Mouse (Mus musculus) frontal cortex, adult (tissue): ENCODE measurements around the gene Aco2.

ENCODE experiments used
- ATAC-seq: cut with Nextera tagmentation; 2 replicates; pipeline ENCODE4 v1.9.2; 2017; ENCODE audit warnings: mild to moderate bottlenecking, moderate library complexity, mixed read lengths; ENCODE audit not compliant: low TSS enrichment

Gene Aco2

GRCm38 (mm10) chr15:81920546-81921217 lies 48.6 kb downstream of the Aco2 start:
- 0 out of 2 replicates have a peak, but pooled peaks have one; percentile 8 for ATAC-seq

DNA sequence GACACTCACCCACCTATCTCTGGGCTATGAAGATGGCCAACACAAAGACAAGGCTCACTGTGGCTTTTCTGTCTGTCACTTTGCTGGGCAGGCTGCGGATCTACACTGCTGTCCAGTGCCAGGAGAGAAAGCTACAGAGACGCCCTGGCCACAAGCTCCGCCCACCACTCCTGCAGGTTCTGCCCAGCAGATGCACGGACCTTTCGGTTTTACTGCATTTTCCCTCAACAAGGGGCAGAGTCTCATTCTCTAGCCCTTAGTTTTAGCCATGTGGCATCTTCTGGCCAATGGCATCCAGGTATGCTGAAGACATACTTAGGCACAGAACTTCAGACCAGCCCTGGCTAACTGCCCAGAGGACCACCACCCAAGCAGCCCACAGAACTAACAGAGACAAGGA lies 49.1 kb downstream of the Aco2 start:
- ATAC-seq, result no peak

DNA sequence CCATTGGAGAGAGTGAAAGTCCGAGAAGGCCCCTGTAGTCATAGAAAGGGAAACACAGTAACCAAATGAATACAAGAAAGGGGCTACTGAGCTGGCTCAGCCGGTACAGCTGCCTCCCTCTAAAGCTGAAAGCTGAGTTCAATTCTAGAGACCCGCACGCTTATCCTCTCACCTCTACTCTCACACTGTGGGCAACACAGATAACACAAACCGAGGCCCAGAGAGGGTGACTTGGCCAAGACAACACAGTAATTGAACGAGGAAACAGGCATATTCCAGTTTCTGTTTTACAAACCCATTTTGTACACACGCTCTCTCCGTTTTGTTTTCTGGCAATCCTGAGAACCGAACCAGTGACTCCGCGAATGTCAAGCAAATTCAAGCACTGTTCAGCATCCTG lies 52.8 kb downstream of the Aco2 start:
- no peak for ATAC-seq

GRCm38 (mm10) chr15:81925760-81926445 lies 53.8 kb downstream of the Aco2 start, which contains the start of gene Polr3h:
Gene Polr3h, minus strand, starts transcription at chr15:81926240.
- peak; percentile 88 for ATAC-seq

GRCm38 (mm10) chr15:81926446-81926822 lies 54.3 kb downstream of the Aco2 start:
- peak; percentile 10 for ATAC-seq

- no peak for ATAC-seq
These were observed 55.6 kb downstream of the Aco2 start for GRCm38 (mm10) chr15:81927741-81928140.

DNA sequence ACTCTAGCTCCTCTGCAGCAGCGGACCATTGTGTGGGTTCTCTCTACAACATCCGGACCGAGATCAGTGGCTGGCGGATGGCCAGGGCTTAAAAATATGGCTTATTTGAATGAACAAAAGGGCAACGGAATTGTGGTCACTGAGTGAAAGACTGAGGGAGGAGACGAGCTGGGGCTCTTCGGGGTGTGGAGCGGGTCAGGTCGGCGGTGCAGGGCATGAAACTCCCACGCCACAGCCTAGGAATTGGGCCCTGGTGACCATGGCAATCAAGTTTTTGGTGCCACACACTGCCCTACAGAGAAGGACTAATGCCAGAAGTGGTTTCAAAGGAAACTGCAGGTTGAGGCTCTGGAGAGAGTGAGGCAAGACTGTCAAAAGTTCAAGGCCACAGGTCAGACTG lies 56.2 kb downstream of the Aco2 start:
- no peak for ATAC-seq

- peak; percentile 32; the same call in 1 of the 2 replicates for ATAC-seq
These were observed 60.9 kb downstream of the Aco2 start for GRCm38 (mm10) chr15:81932951-81933470.

GRCm38 (mm10) chr15:81933986-81934385 lies 61.9 kb downstream of the Aco2 start:
- no peak for ATAC-seq

DNA sequence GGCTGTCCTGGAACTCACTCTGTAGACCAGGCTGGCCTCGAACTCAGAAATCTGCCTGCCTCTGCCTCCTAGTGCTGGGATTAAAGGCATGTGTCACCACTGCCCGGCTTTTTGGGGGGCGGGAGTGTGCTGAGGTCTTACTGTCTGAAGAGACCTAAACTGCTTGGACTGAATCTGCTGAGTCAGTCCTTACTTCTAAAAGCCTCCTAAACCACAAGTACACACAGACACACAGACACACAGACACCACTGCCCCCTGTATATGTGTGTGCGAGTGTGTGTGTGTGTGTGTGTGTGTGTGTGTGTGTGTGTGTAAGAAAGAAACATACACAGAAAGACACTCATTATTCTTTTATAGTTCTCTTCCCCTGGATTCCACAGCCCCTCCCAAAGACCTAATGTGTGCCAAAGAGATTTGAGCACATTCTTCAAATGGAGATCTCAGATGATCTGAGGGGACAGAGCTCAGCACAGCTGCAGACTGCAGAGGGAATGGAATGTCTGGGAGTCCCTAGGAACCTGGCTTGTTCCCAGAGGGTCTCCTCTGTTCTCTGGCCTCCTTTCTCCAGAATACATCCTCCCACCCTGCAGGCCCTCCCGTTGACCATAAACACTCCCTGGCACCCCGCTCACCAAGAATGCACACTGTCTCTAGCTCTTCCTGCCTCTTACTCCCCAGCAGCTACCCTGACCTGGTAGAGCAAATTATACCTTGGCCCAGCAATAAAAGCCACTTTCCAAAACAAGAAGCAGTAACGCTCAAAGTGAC lies 63.9 kb downstream of the Aco2 start:
- ATAC-seq, result no peak

DNA sequence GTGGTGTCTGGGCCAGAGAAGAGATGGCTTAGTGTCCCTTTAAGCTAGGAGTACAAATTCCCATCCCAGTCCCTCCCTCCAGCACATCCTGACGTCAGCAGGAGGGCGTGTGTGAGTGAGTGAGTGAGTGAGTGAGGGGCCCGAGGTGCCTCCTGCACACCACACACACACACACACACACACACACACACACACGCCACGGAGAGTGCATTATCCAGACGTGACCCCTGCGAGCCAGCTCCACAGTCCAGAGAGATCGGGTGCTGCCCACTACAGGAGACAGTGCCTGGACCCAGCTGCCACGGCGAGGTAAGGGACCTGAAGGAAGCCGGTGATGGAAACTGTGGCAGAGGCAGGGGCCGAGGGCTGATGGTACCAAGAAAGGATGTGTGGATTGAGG lies 64.6 kb downstream of the Aco2 start, which contains the start of gene Csdc2:
Gene Csdc2 (plus strand): TSS at position 81 of the 400 bp plus-strand sequence.
- peak; percentile 73 for ATAC-seq

DNA sequence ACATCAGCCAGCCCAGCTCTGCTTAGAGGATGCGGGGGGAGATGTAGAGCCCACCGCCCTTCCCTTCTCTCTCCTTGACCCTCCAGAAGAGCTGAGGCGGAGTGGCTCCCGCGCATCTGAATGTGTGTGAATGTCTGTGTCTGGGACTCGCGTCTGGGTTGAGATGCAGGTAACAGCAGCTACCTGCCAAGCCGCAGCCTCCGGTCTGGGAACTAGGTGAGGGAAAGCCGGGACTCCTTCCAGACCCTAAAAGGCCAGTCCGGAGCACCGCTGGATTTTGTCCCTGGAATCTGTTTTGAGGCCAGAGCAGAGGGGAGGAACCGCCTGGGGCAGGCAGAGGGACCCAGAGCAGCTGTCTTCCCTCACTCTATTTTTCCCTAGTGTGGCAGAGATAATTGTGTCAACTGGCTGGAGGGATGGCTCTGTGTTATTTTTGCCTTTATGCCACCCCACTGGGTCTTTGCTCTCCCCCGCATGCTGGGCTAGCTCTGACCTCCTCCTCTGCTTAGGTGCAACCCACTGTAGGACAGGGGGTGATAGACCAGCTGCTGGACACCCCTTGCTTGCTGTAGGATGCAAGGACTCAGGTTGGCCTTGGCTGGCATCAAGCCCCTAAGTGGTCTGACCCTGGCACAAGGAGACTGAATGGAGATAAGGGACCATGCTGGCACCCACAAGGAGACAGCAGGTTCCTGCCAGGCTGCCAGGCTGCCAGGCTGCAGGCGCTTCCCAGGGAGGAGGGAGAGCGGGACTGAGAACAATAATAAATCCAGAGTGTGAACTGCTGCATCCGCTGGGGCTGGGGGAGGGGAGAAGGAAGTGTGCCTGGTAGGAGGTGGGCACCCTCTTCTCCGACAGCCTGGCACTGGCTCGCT lies 65.2 kb downstream of the Aco2 start:
- ATAC-seq, result peak; percentile 48

DNA sequence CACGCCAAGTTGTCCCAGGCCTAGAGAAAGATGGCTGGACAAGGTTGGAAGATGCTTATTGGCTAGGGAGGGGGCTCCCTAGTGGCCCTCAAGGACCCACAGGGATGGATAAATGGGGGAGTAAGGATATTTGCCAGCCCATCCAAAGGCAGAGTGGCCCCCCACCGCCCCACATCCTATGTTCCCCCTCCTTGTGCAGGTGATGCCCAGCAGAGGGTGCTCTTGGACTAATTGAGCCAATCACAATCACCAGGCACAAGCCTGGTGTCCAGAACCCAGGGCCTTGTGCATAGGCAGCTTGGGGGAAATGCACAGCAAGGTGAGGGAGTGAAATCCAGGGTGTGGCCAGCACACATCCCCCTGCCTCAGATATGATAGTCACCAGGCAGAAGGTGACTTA lies 66.1 kb downstream of the Aco2 start:
- peak; percentile 42; the same call in 1 of the 2 replicates for ATAC-seq

DNA sequence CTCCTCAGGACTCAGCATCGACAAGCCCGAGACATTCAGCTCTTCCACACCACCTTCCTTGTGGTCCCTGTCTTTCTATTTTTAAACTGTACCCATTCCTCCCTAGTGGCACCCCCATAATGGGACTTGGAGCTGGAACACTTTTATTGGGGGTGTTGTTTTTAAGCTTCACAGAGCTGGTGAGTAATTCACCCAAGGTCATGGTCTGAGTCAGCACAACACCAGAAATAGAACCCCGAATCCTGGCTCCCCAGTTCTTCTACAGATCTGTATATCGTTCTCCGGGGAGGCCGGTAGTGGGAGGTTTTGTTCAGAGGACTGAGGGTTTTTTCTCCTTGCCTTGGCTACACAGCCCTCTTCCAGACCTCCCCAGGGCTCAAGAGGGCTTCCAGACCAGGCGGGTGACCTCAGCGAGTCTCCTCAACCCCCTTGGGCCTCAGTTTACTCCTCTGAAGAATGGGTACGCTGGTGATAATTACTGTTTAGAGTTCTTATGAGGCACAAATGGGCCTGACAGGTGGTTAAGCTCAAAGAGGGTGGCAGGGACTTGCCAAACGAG lies 67.1 kb downstream of the Aco2 start:
- ATAC-seq, result no peak

DNA sequence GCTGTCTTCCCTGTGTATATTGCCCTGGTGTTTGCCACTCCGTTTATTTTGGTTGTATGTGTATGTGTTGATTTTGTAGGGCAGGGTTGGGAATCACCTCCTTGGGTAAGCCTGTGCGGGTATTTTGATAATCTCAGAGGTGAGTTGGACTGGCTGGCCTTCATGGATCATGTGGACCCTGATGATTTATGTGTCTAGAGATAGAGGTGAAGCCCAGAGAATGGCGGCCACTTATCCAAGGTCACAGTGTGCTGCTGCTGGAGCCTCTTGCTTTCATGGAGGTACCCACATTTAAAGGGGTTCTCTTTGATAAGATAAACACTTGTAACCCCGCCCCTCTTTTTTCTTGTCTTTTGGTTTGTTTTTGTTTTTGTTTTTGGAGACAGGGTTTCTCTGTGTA lies 67.7 kb downstream of the Aco2 start:
- ATAC-seq, result no peak

DNA sequence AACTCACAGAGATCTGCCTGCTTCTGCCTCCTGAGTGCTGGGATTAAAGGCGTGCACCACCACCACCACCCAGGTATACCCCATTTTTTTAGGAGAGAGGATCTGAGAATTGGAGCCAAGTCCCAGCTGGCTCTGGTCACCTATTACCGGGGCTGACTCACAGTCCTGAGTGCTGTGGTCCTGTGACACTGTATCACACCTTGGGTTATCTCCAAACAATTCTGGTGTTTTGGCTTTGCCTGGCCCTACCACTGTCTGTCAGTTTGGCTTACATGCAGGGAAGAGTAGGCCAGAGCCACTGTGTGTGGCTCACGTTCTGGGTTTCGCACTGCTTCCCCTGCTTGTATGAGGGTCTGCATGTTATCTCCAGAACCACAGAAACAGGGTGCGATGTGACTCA lies 68.1 kb downstream of the Aco2 start:
- ATAC-seq, result no peak

GRCm38 (mm10) chr15:81941010-81941409 lies 68.9 kb downstream of the Aco2 start:
- no peak for ATAC-seq

DNA sequence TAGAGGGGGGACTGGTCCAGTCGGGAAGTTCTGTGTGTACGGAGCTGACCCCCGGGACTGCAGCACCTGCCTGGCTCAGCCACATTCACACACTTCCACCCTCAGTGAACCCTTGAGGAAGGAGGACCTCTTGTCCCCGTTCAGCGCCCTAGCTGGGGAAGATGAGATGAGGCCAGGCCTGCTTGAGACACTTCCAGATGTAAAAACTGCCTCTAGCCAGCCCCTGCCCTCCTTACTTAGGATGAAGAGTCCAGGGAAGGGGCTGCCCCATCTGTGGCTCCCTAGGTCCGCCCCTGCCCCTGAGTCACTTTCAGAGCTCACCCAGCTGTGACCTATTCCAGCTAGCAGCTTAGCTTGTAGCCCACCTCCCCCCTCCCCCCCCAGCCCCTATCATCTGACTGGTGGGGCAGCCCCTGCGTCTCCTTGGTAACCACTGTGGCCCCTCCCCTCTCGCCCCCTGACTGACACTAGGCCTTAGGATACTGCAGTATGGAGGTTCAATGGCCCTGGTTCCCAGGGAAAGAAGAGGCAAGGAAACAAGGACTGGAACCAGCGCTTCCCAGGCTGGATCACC lies 71.2 kb downstream of the Aco2 start:
- ATAC-seq, result no peak

DNA sequence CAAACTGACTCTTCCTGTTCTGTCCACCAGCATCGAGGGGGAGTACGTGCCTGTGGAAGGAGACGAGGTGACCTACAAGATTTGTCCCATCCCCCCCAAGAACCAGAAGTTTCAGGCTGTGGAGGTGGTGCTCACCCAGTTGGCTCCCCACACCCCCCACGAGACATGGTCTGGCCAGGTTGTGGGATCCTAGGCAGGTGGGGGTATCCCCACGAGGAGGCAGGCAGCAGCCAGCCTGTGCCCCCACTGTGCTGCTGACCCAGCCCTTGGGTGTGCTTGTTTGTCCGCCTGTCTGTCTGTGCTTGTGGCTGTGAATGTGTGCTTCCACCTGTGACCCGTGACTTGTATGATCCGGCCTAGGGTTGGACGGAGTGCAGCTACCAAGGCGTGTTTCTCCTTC lies 77.0 kb downstream of the Aco2 start:
- ATAC-seq, result no peak

- no peak for ATAC-seq
These were observed 77.5 kb downstream of the Aco2 start for GRCm38 (mm10) chr15:81949476-81950131.
